8 mouse cellular contexts compared by ENCODE assay signal in the genomic region with DNA sequence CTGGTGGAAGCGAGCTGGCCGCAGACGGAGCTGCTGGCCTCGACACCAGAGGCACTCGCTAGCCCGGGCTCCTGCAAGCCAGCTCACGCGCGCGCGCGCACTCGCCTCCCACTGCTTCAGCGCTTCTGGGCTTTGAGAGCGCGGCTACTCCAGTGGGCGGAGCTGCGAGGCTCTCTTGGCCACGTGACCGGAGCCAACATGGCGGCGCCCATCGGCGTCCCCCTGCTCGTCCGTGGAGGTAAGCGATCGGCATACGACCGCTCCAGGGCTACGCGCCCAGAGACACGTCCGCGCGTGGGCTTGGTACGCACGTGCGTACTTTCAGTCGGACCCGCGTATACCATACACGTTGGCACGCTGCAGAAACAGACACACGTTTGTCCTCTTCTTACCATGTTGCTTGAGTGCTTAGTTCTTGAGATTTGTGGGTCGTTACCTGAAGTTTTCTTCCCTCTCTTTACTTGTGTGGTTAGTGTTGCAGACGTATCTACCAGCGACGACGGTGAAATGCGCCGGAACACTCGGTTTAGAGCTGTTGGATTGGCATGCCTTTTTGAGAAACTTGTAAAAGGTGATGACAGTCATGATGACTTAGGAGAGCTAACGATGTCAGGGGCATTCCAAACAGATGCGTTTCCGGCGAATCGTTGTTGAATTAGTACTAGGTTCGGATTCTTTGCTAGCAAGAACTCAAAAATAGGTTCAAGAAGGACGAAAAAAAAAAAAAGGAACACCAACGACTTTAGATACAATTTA. TPM values are rescaled to one million over a fixed set of nuclear protein-coding genes. Genes with fewer than 3 reads are reported as not detected.
DNase-seq lines count a peak whose midpoint lies in the region; ATAC-seq lines count a peak whose summit lies in the region.

A gene (plus strand): TSS at position 116 of the 756 bp plus-strand sequence.

- H3K36me3 ChIP-seq in heart, embryonic 13.5 days = no peaks in the 10 kb centered on the region
- no peaks in the 10 kb centered on the region for H3K36me3 ChIP-seq in liver, embryonic 12.5 days
- H3K36me3 ChIP-seq in stomach, embryonic 15.5 days = no peaks in the 10 kb centered on the region

- H3K4me1 ChIP-seq in brown adipose tissue, adult 24 weeks (ENCODE audit: control insufficient read depth, insufficient read depth, insufficient read length, low read length) = no peaks in the 10 kb centered on the region
- H3K4me1 ChIP-seq in heart, embryonic 13.5 days = peaks cover 12% of the 10 kb centered on the region
- H3K4me1 ChIP-seq in liver, embryonic 12.5 days = peaks cover 60% of the 10 kb centered on the region
- H3K4me1 ChIP-seq in stomach, embryonic 15.5 days = no peaks in the 10 kb centered on the region

- H3K9me3 ChIP-seq in heart, embryonic 13.5 days = no peaks in the 10 kb centered on the region
- no peaks in the 10 kb centered on the region for H3K9me3 ChIP-seq in liver, embryonic 12.5 days (replicated peaks)
- H3K9me3 ChIP-seq in stomach, embryonic 15.5 days = no peaks in the 10 kb centered on the region

- peak within 1 kb of the TSS; percentile 90 for H3K4me2 ChIP-seq in heart, embryonic 13.5 days
- peak within 1 kb of the TSS; percentile 78 for H3K4me2 ChIP-seq in liver, embryonic 12.5 days
- peak within 1 kb of the TSS; percentile 78 for H3K4me2 ChIP-seq in stomach, embryonic 15.5 days

- H3K9ac ChIP-seq in heart, embryonic 13.5 days = peak within 1 kb of the TSS; percentile 84
- peak within 1 kb of the TSS; percentile 75 for H3K9ac ChIP-seq in liver, embryonic 12.5 days
- H3K9ac ChIP-seq in stomach, embryonic 15.5 days = peak within 1 kb of the TSS; percentile 37; the same call in 1 of the 2 replicates

- H3K27me3 ChIP-seq in heart, embryonic 13.5 days (replicated peaks) = peaks cover 28% of the 10 kb centered on the region
- H3K27me3 ChIP-seq in liver, embryonic 12.5 days (replicated peaks) = peaks cover 19% of the 10 kb centered on the region
- H3K27me3 ChIP-seq in stomach, embryonic 15.5 days (replicated peaks) = no peaks in the 10 kb centered on the region

- WGBS in heart, embryonic 13.5 days = under 1% methylated on average over 61 of the region's 61 CpGs
- WGBS in liver, embryonic 12.5 days (ENCODE audit: insufficient replicate concordance) = under 1% methylated on average over 61 of the region's 61 CpGs
- under 1% methylated on average over 61 of the region's 61 CpGs for WGBS in stomach, embryonic 15.5 days

- peak within 1 kb of the TSS; percentile 70 for H3K4me3 ChIP-seq in brown adipose tissue, adult 24 weeks (ENCODE audit: insufficient read depth, low read depth, low read length)
- H3K4me3 ChIP-seq in heart, embryonic 13.5 days = peak within 1 kb of the TSS; percentile 82
- H3K4me3 ChIP-seq in liver, embryonic 12.5 days = peak within 1 kb of the TSS; percentile 77
- H3K4me3 ChIP-seq in stomach, embryonic 15.5 days (replicated peaks) = peak within 1 kb of the TSS; percentile 74

- DNase-seq in CD4-positive, CD25-positive, alpha-beta regulatory T cell, adult 2 months (ENCODE audit: low read depth, low spot score) = peak; percentile 95
- DNase-seq in fat pad, adult 2 months (ENCODE audit: extremely low read depth, low read depth, low spot score) = peak; percentile 23
- peak; percentile 96 for DNase-seq in kidney, postnatal 10 days
- DNase-seq in natural killer cell, adult 2 months (ENCODE audit: low spot score in 2 of 2) = peak; percentile 83 to 88

- peak; percentile 99 for ATAC-seq in heart, embryonic 13.5 days (ENCODE audit: extremely low read depth, insufficient number of reproducible peaks, low FRiP score, low TSS enrichment)
- ATAC-seq in liver, embryonic 12.5 days = peak; percentile 93
- peak; percentile 96 for ATAC-seq in stomach, embryonic 15.5 days (ENCODE audit: insufficient read depth, low FRiP score, low read depth)

- H3K27ac ChIP-seq in brown adipose tissue, adult 24 weeks (replicated peaks; ENCODE audit: low read depth, low read length) = 0 out of 2 replicates have a peak within 1 kb of the TSS, but pooled peaks have one; percentile 32
- peak within 1 kb of the TSS; percentile 59 for H3K27ac ChIP-seq in heart, embryonic 13.5 days (replicated peaks)
- H3K27ac ChIP-seq in liver, embryonic 12.5 days = peak within 1 kb of the TSS; percentile 78
- no peak within 1 kb of the TSS for H3K27ac ChIP-seq in stomach, embryonic 15.5 days

RNA-seq across cellular contexts. Expression of the gene that starts here (rescaled TPM):
- 44.0 and 54.3 TPM in 2 replicates for polyA plus RNA-seq in brown adipose tissue, adult 24 weeks (2012; ENCODE audit: insufficient read depth, insufficient read length, missing spikeins)
- polyA plus RNA-seq in heart, embryonic 13.5 days (2015; fragmentation: Nextera tagmentation; extraction: Ambion mirVana) = 27.4 and 33.9 TPM in 2 replicates
- 27.1 and 30.2 TPM in 2 replicates for polyA plus RNA-seq in liver, embryonic 12.5 days (2016; fragmentation: Nextera tagmentation; extraction: Ambion mirVana)
- 35.6 and 37.4 TPM in 2 replicates for polyA plus RNA-seq in stomach, embryonic 15.5 days (2015; fragmentation: Nextera tagmentation; extraction: Ambion mirVana)

Comparison
In these comparisons a context has a peak if more than half of its experiments do, and no peak if none do; other contexts are left out.
1. DNase-seq: peak in every context shown above with its lines; median percentile 96 in kidney, postnatal 10 days; 95 in CD4-positive, CD25-positive, alpha-beta regulatory T cell, adult 2 months; 86 in natural killer cell, adult 2 months; 23 in fat pad, adult 2 months.